Mouse (Mus musculus) intestine, embryonic 16.5 days (tissue): ENCODE data around the gene Olfr263. TPM values are rescaled to one million over a fixed set of nuclear protein-coding genes. Genes with fewer than 3 reads are reported as not detected.

ENCODE experiments used
- ATAC-seq: fragments of 200-750 bp; cut with Nextera tagmentation; 2 replicates; pipeline ENCODE4 v1.8.0; 2017; ENCODE audit warnings: moderate TSS enrichment, moderate library complexity
- H3K27ac ChIP-seq: fragments of 300-500 bp; sonication (generic); 2 replicates; pipeline ENCODE4 v1.5.1; 2014; ENCODE audit warnings: mild to moderate bottlenecking, low read length
- H3K27me3 ChIP-seq: fragments of 300-500 bp; sonication (generic); replicated peaks from 2 replicates; pipeline ENCODE4 v1.6.1; 2014; ENCODE audit warnings: low read length, control low read depth, mixed read lengths; ENCODE audit not compliant: control insufficient read depth, insufficient read depth
- H3K36me3 ChIP-seq: fragments of 300-500 bp; sonication (generic); 2 replicates; pipeline ENCODE4 v1.6.1; 2014; ENCODE audit warnings: low read length, control low read depth; ENCODE audit not compliant: control insufficient read depth, insufficient read depth
- H3K4me1 ChIP-seq: fragments of 300-500 bp; sonication (generic); 2 replicates; pipeline ENCODE4 v1.6.1; 2014; ENCODE audit warnings: low read length, control low read depth, mixed read lengths; ENCODE audit not compliant: control insufficient read depth, insufficient read depth
- H3K4me2 ChIP-seq: fragments of 300-500 bp; sonication (generic); 2 replicates; pipeline ENCODE4 v1.6.1; 2014; ENCODE audit warnings: low read depth, low read length, control low read depth
- H3K4me3 ChIP-seq: fragments of 300-500 bp; sonication (generic); 2 replicates; pipeline ENCODE4 v1.5.1; 2014; ENCODE audit warnings: mild to moderate bottlenecking, low read length
- H3K9ac ChIP-seq: fragments of 300-500 bp; sonication (generic); 2 replicates; pipeline ENCODE4 v1.6.1; 2014; ENCODE audit warnings: low read depth, low read length
- H3K9me3 ChIP-seq: fragments of 300-500 bp; sonication (generic); 2 replicates; pipeline ENCODE4 v1.6.1; 2016; ENCODE audit warnings: low read length, control low read depth; ENCODE audit not compliant: control insufficient read depth
- WGBS: fragments of 180-500 bp; shearing (Covaris S2); extraction: QIAGEN DNeasy Blood & Tissue Kit; methylation state at CpG from one replicate; pipeline ENCODE4 v1.1.7; 2014; 5-methylcytosine and 5-hydroxymethylcytosine counted together
- polyA plus RNA-seq: library from polyadenylated mRNA; unstranded; fragments of >200 nt; fragmentation: Nextera tagmentation; extraction: Ambion mirVana; gene quantifications from 2 replicates; pipeline ENCODE4 v1.2.1, GENCODE M21; 2015

Olfr263 gene
- polyA plus RNA-seq, 1 experiment from 2014 or later, result not detected

DNA sequence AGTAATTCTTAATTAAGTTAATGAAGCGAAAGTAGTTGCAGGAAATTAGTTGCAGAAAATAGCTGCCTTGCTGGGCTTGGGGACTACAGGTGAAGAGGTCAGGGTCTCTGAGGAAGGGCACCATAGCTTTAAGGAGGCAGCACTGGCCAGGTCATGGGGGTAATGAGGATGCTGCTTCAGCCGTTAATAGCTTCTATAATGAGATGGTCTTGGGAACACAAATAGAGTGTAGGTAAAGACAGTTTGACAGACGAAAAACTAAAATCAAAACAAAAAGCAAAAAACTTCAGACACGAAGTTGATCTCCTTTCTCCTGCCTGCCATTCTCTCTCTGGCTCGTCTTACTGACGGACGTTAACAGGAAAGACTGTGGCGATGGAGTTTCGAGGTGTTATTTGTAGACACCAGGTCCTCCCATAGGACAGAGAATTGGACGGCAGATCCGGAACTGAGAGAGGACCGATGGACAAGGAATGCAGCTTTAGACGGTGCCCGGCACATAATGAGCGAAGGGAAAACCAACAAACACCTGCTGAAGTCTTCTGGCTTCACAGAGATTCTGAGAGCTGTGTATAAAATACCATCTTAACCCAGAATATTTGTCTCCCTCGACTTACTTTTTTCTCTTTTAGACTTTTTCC, 39.1 kb downstream of the Olfr263 start:
- Histone ChIP-seq H3K9me3 (no peaks in the 10 kb centered on the region), H3K27me3 (no peaks in the 10 kb centered on the region), H3K4me2 (peak overlapping the region; percentile 84), H3K9ac (peak overlapping the region; percentile 65), H3K36me3 (no peaks in the 10 kb centered on the region), H3K4me3 (peak overlapping the region; percentile 66), H3K27ac (peak overlapping the region; percentile 60), H3K4me1 (peaks cover 7% of the 10 kb centered on the region)
- under 1% methylated on average over 16 of the region's 16 CpGs for WGBS
- no peak for ATAC-seq

DNA sequence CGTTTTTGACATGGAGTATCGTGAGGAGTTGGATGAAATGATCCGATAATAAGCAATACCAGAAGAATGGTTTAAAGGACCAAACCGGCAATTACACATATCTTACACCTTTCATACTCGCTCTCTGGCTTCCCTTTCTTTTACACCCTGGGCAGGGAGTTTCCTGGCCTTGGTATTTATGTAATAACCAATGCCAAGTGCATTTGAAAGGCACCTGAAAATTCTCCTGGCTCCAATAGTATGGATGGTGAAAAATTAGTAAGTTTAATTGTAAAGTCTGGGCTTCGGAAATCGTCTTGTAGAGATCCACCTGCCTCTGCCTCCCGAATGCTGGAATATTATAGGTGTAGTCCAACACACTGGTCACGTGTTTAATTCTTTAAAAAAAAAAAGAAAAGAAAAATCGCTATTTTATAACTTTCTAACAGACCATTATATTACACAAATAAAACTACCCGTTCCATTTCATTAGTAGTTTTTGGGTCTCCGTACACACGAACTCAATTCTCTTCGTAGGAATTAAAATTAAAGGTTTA, 39.8 kb downstream of the Olfr263 start:
- H3K9me3 ChIP-seq, result no peaks in the 10 kb centered on the region
- WGBS, result 3% methylated on average over 14 of the region's 14 CpGs
- H3K4me1 ChIP-seq, result peaks cover 7% of the 10 kb centered on the region
- no peak for ATAC-seq
- 0 out of 2 replicates have a peak overlapping the region, but pooled peaks have one; percentile 48 for H3K9ac ChIP-seq
- peak overlapping the region; percentile 66 for H3K4me3 ChIP-seq
- no peaks in the 10 kb centered on the region for H3K36me3 ChIP-seq
- H3K4me2 ChIP-seq, result peak overlapping the region; percentile 84
- no peaks in the 10 kb centered on the region for H3K27me3 ChIP-seq
- no peak overlapping the region for H3K27ac ChIP-seq

DNA sequence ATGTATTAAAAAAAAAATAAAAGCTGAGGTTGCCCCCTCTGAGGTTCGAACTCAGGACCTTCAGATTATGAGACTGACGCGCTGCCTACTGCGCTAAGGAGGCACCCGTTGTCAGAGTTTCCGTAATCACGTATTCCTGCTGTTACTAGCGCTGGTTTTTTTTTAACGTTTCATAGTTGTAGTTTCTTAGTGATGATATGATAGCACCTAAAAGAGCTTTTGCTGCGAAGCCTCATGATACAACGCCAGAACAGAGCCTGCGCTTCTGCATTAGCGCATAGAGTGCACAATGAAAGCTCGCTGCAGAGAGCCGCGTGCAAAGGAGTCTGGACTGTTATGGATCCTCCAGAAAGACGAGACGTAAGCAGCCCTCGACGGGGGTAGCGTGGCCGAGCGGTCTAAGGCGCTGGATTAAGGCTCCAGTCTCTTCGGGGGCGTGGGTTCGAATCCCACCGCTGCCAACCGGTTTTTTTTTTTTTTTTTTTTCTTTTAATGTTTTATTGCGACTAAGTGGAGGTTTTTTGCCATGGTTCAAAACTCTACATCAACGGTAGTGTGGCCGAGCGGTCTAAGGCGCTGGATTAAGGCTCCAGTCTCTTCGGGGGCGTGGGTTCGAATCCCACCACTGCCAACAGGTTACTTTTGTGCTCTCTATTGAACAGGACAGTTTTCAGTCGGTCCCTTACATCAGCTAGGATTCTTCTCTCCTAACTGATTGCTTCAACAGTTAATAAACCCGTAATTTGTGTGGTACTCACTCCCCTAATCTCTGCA, 40.4 kb downstream of the Olfr263 start:
- no peaks in the 10 kb centered on the region for H3K27me3 ChIP-seq
- peak; percentile 78 for ATAC-seq
- H3K27ac ChIP-seq, result peak overlapping the region; percentile 76
- peak overlapping the region; percentile 17; the same call in 1 of the 2 replicates for H3K4me2 ChIP-seq
- H3K4me1 ChIP-seq, result peaks cover 7% of the 10 kb centered on the region
- H3K9me3 ChIP-seq, result no peaks in the 10 kb centered on the region
- H3K36me3 ChIP-seq, result no peaks in the 10 kb centered on the region
- H3K4me3 ChIP-seq, result peak overlapping the region; percentile 66
- peak overlapping the region; percentile 43; the same call in 1 of the 2 replicates for H3K9ac ChIP-seq
- 1% methylated on average over 39 of the region's 39 CpGs for WGBS

DNA sequence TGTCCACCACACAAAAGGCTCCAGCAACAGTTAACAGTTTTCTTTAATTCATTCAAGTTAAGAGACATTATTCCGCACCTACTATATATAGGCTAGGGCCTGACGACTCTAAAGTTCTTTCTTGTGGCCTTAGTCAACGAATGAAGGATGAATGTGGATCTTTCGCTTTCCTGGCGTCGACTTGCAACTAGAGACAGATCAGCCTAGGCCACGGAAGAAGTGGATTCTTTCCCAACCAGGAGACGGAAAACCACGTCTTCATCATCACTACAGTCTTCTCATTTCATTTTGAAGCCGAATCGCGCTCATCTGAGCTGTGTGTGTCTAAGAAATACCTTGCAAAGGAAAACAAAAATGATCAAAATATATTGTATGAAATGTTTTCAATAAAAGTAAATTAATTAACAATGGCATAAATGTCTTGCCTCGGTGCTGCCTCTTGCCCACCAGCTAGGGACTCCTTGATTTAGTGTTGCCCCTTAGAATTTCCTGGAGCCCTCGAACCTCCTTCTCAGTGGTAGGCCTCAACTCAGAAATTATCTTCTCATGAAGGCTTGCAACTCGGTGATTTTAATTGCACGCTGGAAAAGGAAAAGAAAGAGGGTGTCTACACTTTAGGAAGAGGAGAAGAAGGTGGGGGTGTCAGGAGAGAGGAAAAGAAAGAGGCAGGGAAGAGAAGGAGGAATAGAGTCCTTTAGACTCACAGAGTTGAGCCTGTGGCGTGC, 41.2 kb downstream of the Olfr263 start:
- peak overlapping the region; percentile 37; the same call in 1 of the 2 replicates for H3K27ac ChIP-seq
- H3K4me1 ChIP-seq, result peaks cover 7% of the 10 kb centered on the region
- H3K27me3 ChIP-seq, result no peaks in the 10 kb centered on the region
- WGBS, result 60% methylated on average over 17 of the region's 17 CpGs
- peak overlapping the region; percentile 66; the same call in 1 of the 2 replicates for H3K4me3 ChIP-seq
- H3K36me3 ChIP-seq, result no peaks in the 10 kb centered on the region
- ATAC-seq, result no peak
- H3K4me2 ChIP-seq, result peak overlapping the region; percentile 63
- no peaks in the 10 kb centered on the region for H3K9me3 ChIP-seq
- H3K9ac ChIP-seq, result no peak overlapping the region; the same call in 1 of the 2 replicates

DNA sequence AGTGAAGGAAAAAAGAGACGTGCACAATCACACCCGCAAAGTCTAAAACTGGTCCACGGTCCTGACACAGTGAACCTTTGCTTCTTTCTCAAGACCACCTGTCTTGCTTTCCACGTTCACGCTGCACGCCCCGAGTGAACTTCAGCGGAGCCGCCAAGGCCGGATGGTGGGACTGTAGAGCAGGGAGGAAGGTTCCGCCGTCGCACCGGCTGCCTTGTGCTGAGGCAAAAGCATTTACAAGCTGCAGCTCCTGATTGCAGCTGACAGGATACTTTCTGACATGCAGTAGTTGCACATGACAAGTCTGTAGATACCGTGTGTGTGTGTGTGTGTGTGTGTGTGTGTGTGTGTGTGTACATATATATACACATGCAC, 41.7 kb downstream of the Olfr263 start:
- Histone ChIP-seq H3K9me3 (no peaks in the 10 kb centered on the region), H3K9ac (peak overlapping the region; percentile 51; the same call in 1 of the 2 replicates), H3K27me3 (no peaks in the 10 kb centered on the region), H3K36me3 (no peaks in the 10 kb centered on the region), H3K4me2 (peak overlapping the region; percentile 63), H3K4me1 (peaks cover 7% of the 10 kb centered on the region), H3K4me3 (peak overlapping the region; percentile 31; the same call in 1 of the 2 replicates), H3K27ac (peak overlapping the region; percentile 37; the same call in 1 of the 2 replicates)
- 20% methylated on average over 15 of the region's 15 CpGs for WGBS
- ATAC-seq, result no peak

DNA sequence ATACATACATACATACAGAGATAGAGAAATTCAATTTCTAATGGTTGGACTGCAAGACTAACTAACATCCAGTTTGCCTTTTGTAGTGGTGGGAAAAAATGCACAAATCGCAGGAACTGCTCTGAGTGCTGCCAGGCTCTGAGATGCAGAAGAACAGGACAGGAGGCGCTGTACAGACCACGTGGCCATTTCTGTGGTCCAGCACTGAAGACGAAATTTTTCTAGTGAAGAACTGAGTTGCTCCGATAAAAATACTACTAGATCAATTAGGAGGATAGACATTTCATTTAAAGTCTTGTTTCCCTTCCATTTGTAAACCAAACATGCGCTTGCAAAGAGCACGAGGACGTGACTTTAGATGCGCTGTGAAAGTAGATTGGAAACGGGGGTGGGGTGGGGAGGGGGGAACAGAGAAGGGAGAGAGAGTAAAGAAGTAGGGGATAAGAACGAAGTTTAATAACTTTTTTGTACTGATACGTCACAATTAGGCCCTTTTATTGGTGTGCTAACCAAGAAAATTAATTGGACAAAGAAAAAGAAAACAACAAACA, 42.2 kb downstream of the Olfr263 start:
- Histone ChIP-seq H3K4me3 (peak overlapping the region; percentile 49), H3K9ac (no peak overlapping the region), H3K27me3 (no peaks in the 10 kb centered on the region), H3K4me1 (peaks cover 7% of the 10 kb centered on the region), H3K9me3 (no peaks in the 10 kb centered on the region), H3K27ac (no peak overlapping the region), H3K4me2 (peak overlapping the region; percentile 63), H3K36me3 (no peaks in the 10 kb centered on the region)
- WGBS, result under 1% methylated on average over 12 of the region's 12 CpGs
- ATAC-seq, result no peak

DNA sequence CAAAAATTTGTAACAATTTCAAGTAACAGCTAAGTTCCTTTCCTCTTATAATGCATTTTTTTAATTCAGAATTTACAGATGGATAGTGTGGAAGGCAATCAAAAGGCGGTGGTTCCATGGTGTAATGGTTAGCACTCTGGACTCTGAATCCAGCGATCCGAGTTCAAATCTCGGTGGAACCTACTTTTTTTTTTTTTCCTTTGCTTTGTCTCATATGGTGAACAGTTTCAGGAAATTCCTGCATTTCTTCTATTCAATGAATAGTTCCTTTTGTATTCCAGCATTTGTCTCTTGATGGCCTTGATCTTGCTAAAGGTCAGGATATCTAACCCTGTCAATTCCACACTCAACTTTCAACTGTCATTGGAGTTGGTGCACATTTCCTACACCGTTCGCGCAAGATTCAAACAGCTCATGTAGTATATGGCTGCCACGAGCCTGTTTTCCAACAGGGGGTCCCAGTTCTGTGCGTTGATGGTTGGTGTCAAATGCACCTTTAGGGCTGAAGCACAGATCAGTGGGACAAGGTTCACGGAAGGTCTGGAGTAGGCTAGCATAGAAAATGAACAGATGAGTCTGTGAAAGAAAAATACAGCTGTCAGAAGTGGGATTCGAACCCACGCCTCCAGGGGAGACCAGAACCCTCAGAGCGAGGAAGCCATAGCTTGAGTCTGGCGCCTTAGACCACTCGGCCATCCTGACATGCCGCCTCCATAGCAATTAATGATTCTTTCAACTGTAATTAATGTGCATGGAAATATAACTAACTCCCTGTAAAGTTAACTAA, 43.0 kb downstream of the Olfr263 start:
- no peaks in the 10 kb centered on the region for H3K36me3 ChIP-seq
- H3K4me2 ChIP-seq, result peak overlapping the region; percentile 58
- ATAC-seq, result peak; percentile 69
- H3K9me3 ChIP-seq, result no peaks in the 10 kb centered on the region
- peak overlapping the region; percentile 60 for H3K9ac ChIP-seq
- 2% methylated on average over 16 of the region's 16 CpGs for WGBS
- peak overlapping the region; percentile 53 for H3K4me3 ChIP-seq
- H3K27ac ChIP-seq, result peak overlapping the region; percentile 58
- peaks cover 7% of the 10 kb centered on the region for H3K4me1 ChIP-seq
- H3K27me3 ChIP-seq, result no peaks in the 10 kb centered on the region

DNA sequence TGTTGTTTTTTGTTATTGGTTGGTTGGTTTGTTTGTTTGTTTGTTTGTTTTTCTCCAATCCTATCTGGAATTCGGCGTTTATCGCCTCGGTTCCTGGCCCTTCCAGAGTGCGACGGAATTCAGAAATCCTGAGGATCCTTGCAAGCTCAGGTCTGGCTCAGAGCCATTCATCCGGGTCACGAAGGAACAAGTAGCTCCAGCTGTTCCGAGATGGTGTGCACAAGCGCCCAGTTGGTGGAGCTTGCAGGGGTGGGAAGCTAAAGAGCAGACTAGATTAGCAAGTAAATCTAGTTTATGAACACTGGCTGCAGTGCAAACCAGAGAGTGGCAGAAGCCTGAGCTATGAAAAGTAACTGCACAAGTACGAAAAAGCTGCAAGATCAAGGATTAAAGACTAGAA, 43.6 kb downstream of the Olfr263 start:
- under 1% methylated on average over 11 of the region's 11 CpGs for WGBS
- ATAC-seq, result peak; percentile 40
- H3K4me2 ChIP-seq, result peak overlapping the region; percentile 58
- H3K27ac ChIP-seq, result peak overlapping the region; percentile 71
- H3K4me1 ChIP-seq, result peaks cover 8% of the 10 kb centered on the region
- H3K4me3 ChIP-seq, result peak overlapping the region; percentile 53
- peak overlapping the region; percentile 55 for H3K9ac ChIP-seq
- H3K36me3 ChIP-seq, result no peaks in the 10 kb centered on the region
- H3K9me3 ChIP-seq, result no peaks in the 10 kb centered on the region
- H3K27me3 ChIP-seq, result no peaks in the 10 kb centered on the region
